Mouse (Mus musculus) thymus, postnatal 14 days (tissue): ENCODE measurements around the gene Zfp874a.

Source experiments
- DNase-seq: peaks from one replicate; pipeline ENCODE4 v3.0.0; 2021

Gene Zfp874a

DNA sequence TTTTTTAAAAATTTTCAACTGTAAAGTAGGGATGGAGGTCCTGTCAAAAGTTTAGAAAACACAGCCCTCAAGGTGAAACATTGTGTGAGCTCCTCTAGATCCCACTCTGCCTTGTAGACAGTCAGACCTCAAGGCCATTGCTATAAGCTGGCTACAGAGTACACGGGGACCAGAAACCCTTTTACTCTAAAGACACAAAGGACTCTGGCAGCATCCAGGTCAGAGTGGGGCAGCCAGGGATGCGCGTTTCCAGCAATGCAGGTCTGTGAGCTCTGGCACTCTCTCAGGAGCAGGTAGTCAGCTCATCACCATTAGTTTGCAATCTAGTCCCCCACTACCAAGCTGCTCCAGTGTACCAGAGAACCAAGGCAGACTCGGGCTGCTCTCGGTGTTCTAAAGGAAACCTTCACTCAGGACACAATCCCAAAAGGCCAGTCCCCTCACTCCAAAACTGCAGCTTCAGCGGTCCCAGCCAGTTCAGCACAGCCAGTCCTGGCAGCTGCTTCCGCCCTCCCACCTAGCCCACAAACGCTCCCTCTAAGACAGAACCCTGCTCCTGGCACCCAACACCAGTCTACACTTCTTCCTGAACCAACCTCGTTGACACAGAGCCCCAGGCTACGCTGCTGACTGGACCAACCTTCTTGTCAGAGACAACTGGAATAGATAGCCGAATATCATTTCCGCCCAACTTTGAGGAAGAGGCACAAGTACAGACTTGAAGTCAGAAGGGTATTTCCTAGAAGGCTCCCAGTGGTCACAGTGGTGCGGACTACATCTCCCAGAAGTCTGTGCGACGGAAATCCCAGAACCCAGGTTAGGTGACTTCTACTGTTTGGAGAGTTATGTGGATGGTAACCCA, 76.1 kb downstream of the Zfp874a start, which contains the start of the genes Gm28041 and Zfp456:
TSS of gene Gm28041 (minus strand) at position 684 of the 862 bp plus-strand sequence.
TSS of gene Zfp456 (minus strand) at position 761 of the 862 bp plus-strand sequence.
- peak; percentile 82 for DNase-seq
